Mouse (Mus musculus) liver, embryonic 18 days (tissue): ENCODE measurements around the gene Olfr531. TPM values are rescaled to one million over a fixed set of nuclear protein-coding genes. Genes with fewer than 3 reads are reported as not detected.

ENCODE experiments used
- polyA plus RNA-seq: library from polyadenylated mRNA; depleted of rRNA; stranded (reverse); fragments of >200 nt; gene quantifications from 2 replicates; pipeline ENCODE4 v1.2.3, GENCODE M21; 2012; rRNA removed

The Olfr531 gene
- polyA plus RNA-seq = not detected in 2 replicates

GRCm38 (mm10) chr7:140402818-140403217 is at the start of gene Olfr531:
Olfr531 (minus strand) TSS chr7:140402918.

GRCm38 (mm10) chr7:140421539-140421938 is 18.8 kb upstream of the Olfr531 start, which contains the start of gene Olfr532:
Olfr532 (minus strand) TSS chr7:140421639.

GRCm38 (mm10) chr7:140376231-140376630 is 26.5 kb downstream of the Olfr531 start, which contains the start of gene Olfr530:
Olfr530 (minus strand) TSS chr7:140376331.

GRCm38 (mm10) chr7:140361571-140361970 is 41.1 kb downstream of the Olfr531 start, which contains the start of gene Olfr60:
Olfr60 (minus strand) TSS chr7:140361671.

Other genes with a start within 250 kb of the Olfr531 start
- 0.01 and 0.04 TPM in 2 replicates for gene Sprn, start 248.0 kb downstream of the Olfr531 start, polyA plus RNA-seq
- not detected in 2 replicates for gene Olfr522, start 238.2 kb downstream of the Olfr531 start, polyA plus RNA-seq
- gene Olfr523, start 229.7 kb downstream of the Olfr531 start, polyA plus RNA-seq = not detected in 2 replicates
- not detected in 2 replicates for gene Olfr524, start 197.0 kb downstream of the Olfr531 start, polyA plus RNA-seq
- 0.05 and 0.06 TPM in 2 replicates for gene Cd163l1, start 184.7 kb downstream of the Olfr531 start, polyA plus RNA-seq
- gene 5830411N06Rik, start 155.6 kb downstream of the Olfr531 start, polyA plus RNA-seq = 0.01 TPM in 1 of 2 replicates, not detected in the other
- gene Olfr525, start 82.1 kb downstream of the Olfr531 start, polyA plus RNA-seq = not detected in 2 replicates
- gene Olfr527, start 68.9 kb downstream of the Olfr531 start, polyA plus RNA-seq = not detected in 2 replicates
- gene Olfr60, start 41.2 kb downstream of the Olfr531 start, polyA plus RNA-seq = not detected in 2 replicates
- not detected in 2 replicates for gene Olfr530, start 26.6 kb downstream of the Olfr531 start, polyA plus RNA-seq
- gene Olfr532, start 18.7 kb upstream of the Olfr531 start, polyA plus RNA-seq = not detected in 2 replicates
- gene Olfr533, start 60.5 kb upstream of the Olfr531 start, polyA plus RNA-seq = not detected in 2 replicates
- gene Olfr535, start 81.3 kb upstream of the Olfr531 start, polyA plus RNA-seq = not detected in 2 replicates
- not detected in 2 replicates for gene Olfr536, start 104.5 kb upstream of the Olfr531 start, polyA plus RNA-seq
- gene Olfr538, start 165.0 kb upstream of the Olfr531 start, polyA plus RNA-seq = not detected in 2 replicates
- not detected in 2 replicates for gene Olfr46, start 198.4 kb upstream of the Olfr531 start, polyA plus RNA-seq
- not detected in 2 replicates for gene Olfr61, start 226.1 kb upstream of the Olfr531 start, polyA plus RNA-seq
- gene Olfr53, start 243.5 kb upstream of the Olfr531 start, polyA plus RNA-seq = not detected in 2 replicates